Mouse (Mus musculus) neural tube, postnatal 0 days (tissue): ENCODE data around the gene Speer1. TPM values are rescaled to one million over a fixed set of nuclear protein-coding genes. Genes with fewer than 3 reads are reported as not detected.

ENCODE experiments used
- polyA plus RNA-seq: library from polyadenylated mRNA; unstranded; fragments of >200 nt; fragmentation: Nextera tagmentation; extraction: Ambion mirVana; gene quantifications from 2 replicates; pipeline ENCODE4 v1.2.1, GENCODE M21; 2015

Speer1 gene
- not detected in 2 replicates for polyA plus RNA-seq

GRCm38 (mm10) chr5:11341216-11341615, at the start of gene Speer1:
Gene Speer1 (plus strand): TSS chr5:11341516.

Other genes with a start within 250 kb of the Speer1 start
- not detected in 2 replicates for gene Gm8879, start 213.9 kb upstream of the Speer1 start, polyA plus RNA-seq
- gene Gm5861, start 158.4 kb upstream of the Speer1 start, polyA plus RNA-seq, result not detected in 2 replicates
- gene Gm8890, start 85.5 kb upstream of the Speer1 start, polyA plus RNA-seq, result not detected in 2 replicates
- gene Gm8897, start 74.9 kb downstream of the Speer1 start, polyA plus RNA-seq, result not detected in 2 replicates
- not detected in 2 replicates for gene Gm8906, start 161.2 kb downstream of the Speer1 start, polyA plus RNA-seq